Mouse (Mus musculus): Measurements from ENCODE around the gene Tspan18.

Tspan18 gene

DNA sequence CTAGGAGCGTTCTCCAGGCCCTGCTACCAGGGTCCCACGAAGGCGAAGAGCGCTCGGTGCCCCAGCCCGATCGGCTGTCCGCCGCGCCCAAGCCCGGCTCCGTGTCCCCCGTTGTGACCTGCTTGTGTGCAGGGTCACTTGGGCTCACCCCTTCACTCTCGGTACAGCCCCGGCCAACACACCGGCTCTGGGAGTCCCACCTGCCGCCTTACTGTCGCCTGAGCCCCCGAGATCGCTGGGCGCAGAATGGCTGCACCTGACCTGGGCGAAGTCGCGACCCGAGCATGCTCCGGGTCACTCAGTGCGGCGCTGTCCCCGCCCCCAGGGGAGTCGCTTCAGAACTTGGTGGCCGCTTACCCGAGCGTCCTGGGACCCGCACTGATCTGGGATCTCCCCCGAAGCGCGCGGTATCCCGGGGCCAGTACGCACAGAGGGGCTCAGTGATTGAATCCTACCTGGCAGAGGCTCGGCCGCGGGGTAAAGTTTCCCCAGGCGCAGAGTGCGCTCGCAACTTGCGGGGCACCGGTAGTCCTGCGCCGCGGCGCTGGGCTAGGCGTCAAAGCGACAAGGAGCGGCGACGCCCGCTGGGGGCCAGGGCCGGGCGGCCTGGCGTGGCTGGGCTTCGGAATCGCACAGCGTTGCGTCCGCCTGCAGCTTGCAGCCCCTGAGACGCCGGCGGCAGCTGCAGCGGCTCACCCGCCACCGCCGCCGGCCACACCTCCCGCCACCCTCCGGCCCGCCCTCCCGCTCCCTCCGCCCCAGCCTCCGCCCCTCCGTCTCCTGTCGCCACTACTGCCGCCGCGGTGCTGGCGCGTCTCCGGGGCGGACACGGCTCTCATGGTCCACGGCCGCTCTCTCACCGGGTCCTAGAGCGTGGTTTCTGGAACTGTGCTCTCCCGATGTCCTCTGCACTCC lies at the start of gene Tspan18:
Gene Tspan18 (minus strand): TSS at position 689 of the 915 bp plus-strand sequence.
- DNase-seq = peak; percentile 80 to 90

- DNase-seq = peak; percentile 55 to 61
Observed at GRCm38 (mm10) chr2:93383831-93384230, 49.5 kb upstream of the Tspan18 start.

GRCm38 (mm10) chr2:93380680-93381089 lies 46.4 kb upstream of the Tspan18 start:
- DNase-seq = no peak

- DNase-seq = peak; percentile 63 to 66
Observed at GRCm38 (mm10) chr2:93377797-93378196, 43.5 kb upstream of the Tspan18 start.

- no peak for DNase-seq
Observed at GRCm38 (mm10) chr2:93377157-93377556, 42.9 kb upstream of the Tspan18 start.

DNA sequence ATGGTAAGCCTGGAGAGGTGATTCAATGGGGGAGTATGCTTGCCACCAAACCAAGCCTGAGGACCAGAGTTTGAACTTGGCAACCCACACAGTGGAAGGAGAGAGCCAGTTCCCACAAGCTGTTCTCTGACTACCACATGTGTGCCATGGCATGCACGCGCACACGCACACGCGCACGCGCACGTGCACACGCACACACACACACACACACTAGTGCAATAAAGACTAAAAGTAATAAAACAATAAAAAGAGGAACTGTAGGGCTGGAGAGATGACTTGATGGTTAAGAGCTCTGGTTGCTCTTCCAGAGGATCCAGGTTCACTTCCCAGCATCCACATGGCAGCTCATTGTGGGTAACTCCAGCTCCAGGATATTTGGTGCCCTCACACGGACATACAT lies 38.6 kb upstream of the Tspan18 start:
- DNase-seq = no peak

DNA sequence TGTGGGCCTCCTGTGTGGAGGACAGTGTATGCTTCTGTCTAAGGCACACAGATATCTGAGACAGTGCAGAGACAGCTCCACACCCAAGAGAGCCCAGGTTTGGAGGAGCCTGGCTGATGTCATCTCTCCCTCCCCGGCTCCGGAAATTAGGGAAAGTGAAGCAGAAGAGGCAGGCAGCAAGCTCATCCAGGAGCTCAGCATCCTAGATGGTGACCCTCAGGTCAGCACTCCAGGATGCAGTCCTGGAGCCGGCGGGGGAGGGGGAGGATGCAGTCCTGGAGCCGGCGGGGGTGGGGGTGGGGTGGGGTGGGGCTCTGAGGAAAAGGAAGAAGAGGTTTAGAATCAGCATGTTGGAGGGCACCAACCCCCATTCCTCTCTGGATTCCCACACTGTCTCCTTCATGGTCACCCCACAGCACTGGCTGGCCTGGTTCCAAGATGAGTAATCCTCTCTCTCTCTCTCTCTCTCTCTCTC lies 37.8 kb upstream of the Tspan18 start:
- peak in 1 of 2 experiments; percentile 42 for DNase-seq

- no peak for DNase-seq
Observed at GRCm38 (mm10) chr2:93368954-93369353, 34.6 kb upstream of the Tspan18 start.

DNA sequence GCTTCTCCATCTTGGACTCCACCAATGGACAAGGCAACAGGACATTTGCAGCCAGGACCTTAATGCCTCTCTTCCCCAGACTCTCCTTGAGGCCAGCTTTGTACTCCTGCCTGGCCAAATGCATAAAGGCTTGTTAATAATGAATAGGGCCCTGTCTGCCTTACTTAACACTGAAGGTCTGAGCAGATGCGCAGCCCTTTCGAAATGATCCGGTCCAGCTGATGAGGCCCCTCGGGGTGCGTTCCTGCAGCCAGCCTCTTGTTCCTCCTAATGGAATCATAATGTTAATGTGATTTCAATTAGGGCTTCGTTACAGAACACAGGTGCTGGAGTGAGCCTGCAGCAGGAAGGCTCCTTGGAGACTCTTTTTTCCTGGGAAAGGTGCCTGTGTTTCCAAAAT lies 33.7 kb upstream of the Tspan18 start:
- no peak for DNase-seq

DNA sequence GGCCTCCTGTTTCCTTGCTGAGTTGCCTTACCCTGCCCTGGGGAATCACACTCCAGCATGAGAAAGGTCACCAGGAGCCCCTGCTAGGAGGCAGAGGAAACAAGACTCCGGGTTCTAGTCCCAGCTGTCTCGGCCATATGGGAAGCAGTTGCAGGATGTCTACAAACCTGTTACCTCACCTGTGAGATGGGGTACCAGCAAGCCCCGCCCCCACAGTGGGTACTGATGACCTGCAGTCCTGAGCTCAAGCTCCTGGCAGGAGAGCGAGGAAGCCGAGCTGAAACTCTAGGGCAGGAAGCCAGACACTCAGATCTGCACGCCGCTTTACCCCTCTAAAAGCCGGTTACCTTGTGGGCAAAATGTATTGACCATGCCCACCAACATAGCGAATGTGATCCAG lies 31.1 kb upstream of the Tspan18 start:
- peak; percentile 71 to 78 for DNase-seq

GRCm38 (mm10) chr2:93364951-93365350 lies 30.6 kb upstream of the Tspan18 start:
- peak in 1 of 2 experiments; percentile 24 for DNase-seq

DNA sequence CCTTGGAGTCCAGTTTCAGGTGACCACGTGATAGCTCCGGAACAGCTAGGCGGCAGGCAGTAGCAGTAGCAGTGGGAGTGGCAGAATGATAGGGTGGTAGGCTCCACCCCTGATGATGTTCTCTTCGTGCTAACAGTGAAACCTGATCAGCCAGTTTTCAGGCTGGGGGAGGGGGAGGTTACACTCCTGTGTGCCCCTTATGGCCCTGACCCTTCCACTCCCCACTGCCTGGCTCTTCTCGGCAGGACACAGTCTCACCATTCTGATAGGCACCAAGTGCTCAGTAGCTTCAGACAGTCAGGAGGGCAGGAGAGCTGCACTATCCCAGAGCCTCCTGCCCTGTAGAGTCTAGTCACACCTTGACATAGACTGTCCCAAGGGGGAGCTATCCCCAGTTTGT lies 27.1 kb upstream of the Tspan18 start:
- no peak for DNase-seq

GRCm38 (mm10) chr2:93360310-93360709 lies 26.0 kb upstream of the Tspan18 start:
- no peak for DNase-seq

DNA sequence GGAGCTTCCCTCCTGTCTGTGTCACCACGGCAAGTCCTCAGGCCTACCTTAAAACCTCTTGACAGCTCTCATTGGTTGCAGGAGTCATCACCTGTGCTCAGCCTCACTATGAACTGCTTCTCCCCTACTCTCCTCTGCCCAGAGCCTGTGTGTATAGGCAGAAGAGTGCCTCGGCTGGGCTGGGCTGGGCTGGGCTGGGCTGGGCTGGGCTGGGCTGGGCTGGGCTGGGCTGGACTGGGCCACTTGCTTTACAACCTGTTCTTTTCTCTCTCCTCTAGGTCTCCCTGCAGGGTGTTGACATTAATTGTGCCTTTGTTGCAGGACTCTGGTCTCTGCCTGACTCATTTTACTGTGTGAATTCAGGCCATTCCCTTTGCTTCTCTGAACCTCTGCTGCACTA lies 23.1 kb upstream of the Tspan18 start:
- no peak for DNase-seq

DNA sequence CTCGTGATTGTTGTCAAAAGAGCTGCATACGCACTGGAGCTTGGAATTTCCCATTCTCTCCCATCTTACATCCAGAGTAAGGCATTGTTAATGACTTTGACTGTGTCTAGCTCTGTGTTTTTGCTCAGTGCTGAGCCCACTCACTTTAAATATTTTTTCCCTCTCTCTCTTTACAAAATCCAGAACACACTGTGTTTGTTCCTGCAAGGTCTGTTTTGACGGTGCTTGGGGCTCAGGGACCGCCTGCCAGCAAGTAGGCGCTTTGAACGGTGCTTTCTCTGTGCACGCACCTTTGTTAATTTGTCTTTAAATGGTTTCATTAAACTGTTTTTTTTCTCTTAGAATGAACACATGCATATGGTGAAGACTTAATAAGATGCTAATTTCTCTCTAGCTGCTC lies 21.5 kb upstream of the Tspan18 start:
- DNase-seq = no peak

GRCm38 (mm10) chr2:93354621-93355020 lies 20.3 kb upstream of the Tspan18 start:
- DNase-seq = no peak

- no peak for DNase-seq
Observed at GRCm38 (mm10) chr2:93353725-93354124, 19.4 kb upstream of the Tspan18 start.

DNA sequence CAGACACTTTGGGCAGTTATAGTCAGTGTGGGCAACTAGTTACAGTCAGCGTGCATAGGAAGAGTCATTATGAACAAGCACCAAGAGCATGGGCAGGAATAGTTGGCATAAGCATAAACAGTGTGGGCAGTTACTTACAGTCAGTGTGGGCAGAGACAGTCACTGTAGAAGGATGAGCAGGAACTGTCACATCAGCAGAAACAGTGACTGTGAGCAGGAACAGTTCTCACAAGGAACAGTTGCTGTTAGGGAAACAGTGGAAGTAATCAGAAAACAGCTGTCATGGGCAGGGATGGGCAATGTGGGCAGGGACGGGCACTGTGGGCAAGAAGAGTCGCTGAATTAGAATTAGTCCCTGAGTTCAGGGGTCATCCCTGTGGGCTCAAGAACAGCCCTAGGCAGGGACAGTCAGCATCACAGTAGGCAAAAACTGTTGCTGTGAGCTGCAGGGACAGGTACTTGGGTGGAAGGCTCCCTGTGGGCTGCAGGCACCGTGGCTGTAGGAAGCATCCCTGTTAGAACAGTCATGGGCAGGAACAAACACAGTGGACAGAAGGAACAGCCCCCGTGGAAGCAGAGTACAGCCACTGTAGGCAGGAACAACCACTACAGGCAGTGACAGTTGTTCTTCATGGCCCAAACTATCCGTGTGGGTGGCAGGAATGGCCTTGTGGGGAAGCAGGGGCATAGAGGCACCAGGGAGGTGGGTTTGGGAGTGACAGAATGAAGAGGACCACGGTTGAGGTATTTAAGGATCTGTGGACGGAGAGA lies 18.8 kb upstream of the Tspan18 start:
- no peak for DNase-seq

DNA sequence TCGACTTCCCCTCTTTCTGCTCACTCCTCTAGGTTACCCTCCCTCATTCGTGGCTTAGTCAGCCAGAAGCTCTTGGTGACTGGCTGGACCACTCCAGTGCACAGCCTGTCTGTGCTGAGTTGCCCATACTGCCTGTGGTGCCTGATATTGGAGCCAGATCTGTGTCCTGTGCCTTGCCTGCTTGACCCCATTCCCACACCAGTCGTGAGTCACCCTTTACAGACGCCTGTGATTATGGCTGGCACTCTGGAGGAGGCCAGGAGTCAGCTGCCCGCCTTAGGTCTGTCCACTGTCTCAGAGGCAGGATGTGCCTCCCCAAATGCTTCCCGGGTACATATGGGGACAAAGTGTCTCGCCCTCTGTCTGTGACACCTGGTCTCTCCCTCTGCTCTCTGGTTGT lies 17.0 kb upstream of the Tspan18 start:
- no peak for DNase-seq

DNA sequence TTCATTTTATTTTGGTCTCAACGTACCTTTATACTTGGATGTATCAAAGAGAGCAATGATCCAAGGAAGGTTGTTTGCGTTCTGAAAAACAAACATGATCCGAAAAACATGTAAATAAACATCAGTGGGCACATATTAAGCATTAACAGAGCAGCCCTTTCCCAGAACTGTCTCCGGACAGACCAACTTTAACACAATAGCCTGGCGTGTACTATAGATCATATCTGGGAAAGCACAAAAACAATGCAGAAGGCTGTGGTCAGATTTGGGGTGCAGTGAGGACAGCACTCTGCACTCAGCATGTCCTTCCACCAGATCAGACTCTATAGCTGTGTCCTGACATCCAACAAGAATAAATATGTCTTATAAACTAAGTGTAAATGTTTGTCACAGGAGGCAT lies 12.7 kb upstream of the Tspan18 start:
- no peak for DNase-seq

GRCm38 (mm10) chr2:93346609-93347008 lies 12.3 kb upstream of the Tspan18 start:
- no peak for DNase-seq

- DNase-seq = no peak
Observed at GRCm38 (mm10) chr2:93345663-93346268, 11.5 kb upstream of the Tspan18 start.

DNA sequence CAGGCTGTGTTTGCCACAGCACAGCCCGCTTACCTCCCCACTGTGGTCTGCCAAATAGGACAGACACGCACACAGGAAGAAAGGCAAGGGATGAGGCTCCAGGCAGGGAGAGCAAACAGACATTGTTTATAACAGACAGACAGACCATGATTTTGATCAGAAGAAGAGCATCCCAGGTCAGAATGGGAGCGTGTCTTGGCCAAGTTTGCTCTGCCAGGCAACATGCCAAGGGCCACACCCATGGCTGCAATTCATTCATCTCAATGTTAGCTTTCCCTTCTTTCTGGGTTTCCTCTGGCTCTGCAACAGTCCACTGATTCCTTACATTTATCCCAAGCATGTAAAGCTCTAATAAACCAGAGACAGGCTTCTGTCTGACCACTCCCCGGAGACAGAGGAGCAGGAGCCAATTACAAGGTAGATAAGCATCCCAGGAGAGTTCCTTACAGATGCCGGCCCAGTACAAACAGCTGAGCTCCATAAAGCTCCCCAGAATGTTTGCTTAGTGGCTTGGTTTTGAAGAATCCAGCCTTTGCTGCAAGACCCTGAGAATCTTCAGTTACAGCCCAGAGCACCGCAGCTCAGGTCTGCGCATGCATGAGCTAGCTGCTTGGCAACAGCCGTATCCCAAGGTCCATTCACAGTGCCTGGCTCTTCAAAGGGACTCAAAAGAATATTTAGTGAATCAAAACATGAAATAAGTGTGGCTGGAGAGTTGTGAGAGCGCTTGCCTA lies 5.2 kb upstream of the Tspan18 start:
- DNase-seq = no peak
